Mouse (Mus musculus): ENCODE measurements around the gene H2-M10.2. TPM values are rescaled to one million over a fixed set of nuclear protein-coding genes. Genes with fewer than 3 reads are reported as not detected.

Gene H2-M10.2
- polyA plus RNA-seq (2012; rRNA removed), result not detected in 2 replicates

GRCm38 (mm10) chr17:36286390-36286789 lies at the start of gene H2-M10.2:
Gene H2-M10.2, minus strand, starts transcription at chr17:36286490.

DNA sequence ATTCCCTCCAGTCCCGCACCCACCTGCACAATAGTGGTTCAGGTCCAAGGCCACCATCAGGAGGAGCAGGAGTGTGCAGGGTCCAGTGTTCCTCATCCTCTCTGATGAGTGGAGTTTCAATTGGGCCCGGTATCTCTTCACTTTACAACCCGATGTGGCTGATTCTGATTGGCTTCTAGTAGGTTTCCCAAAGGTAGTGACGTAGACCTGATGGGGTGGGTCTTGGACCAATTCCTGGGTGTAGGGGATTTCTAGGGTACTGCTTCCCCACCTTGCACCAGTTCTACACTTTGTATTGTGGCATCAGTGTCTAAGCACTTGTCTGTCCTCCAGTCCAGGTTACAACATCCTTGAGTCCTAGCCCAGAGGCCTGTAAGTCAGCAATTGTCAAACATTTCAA lies 39.8 kb upstream of the H2-M10.2 start, which contains the start of gene H2-M10.1:
Gene H2-M10.1, minus strand, starts transcription at position 101 of the 400 bp plus-strand sequence.

DNA sequence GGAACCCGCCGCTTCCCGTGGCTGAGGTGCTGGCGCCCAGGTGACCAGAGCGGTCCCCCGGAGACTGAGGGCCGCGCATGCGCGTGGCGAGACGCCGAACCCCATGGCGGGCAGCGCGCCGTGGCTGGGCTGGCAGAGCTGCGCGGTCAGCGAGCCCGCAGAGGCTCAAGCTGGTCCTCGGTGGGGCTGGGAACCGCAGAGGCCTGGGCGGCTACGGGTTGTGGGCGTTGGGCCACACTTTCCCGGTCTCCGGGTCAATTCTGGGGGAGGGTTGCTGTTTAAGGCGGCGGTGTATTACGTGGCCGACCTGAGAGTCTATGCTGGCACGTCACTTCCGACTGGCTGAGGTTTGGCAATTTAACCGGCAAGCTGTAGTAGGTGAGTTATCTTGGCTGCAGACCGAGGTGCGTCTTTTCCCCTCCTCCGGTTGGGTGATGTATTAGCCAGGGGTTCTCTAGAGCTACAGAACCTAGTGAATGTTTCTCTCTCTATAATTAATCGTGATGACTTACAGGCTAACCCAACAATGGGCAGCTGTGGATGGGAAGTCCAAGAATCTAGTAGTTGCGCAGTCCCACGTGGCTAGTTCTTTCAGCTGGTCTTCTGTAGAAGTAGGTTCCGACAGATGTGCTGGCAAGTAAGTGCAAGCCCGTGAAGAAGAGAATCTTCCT lies 14.6 kb downstream of the H2-M10.2 start, which contains the start of gene Trim39:
Gene Trim39, minus strand, starts transcription at position 662 of the 671 bp plus-strand sequence.

GRCm38 (mm10) chr17:36257969-36258368 lies 28.3 kb downstream of the H2-M10.2 start, which contains the start of gene Rpp21:
Gene Rpp21, minus strand, starts transcription at chr17:36258069.

Other genes starting within 250 kb of the H2-M10.2 start
- 38.3 and 50.5 TPM in 2 replicates for gene H2-T22, start 243.7 kb downstream of the H2-M10.2 start, polyA plus RNA-seq (2012; rRNA removed)
- gene Gm6034, start 243.5 kb downstream of the H2-M10.2 start, polyA plus RNA-seq (2012; rRNA removed), result not detected in 2 replicates
- 0.26 and 0.37 TPM in 2 replicates for gene Gm11127, start 228.1 kb downstream of the H2-M10.2 start, polyA plus RNA-seq (2012; rRNA removed)
- 0.18 TPM in 1 of 2 replicates, not detected in the other for gene Gm19684, start 164.8 kb downstream of the H2-M10.2 start, polyA plus RNA-seq (2012; rRNA removed)
- gene Gm7030, start 157.1 kb downstream of the H2-M10.2 start, polyA plus RNA-seq (2012; rRNA removed), result not detected in 2 replicates
- gene Gm8909, start 118.0 kb downstream of the H2-M10.2 start, polyA plus RNA-seq (2012; rRNA removed), result 0.24 TPM in 1 of 2 replicates, not detected in the other
- 0.09 and 0.10 TPM in 2 replicates for gene H2-T3, start 96.2 kb downstream of the H2-M10.2 start, polyA plus RNA-seq (2012; rRNA removed)
- 88.3 and 96.2 TPM in 2 replicates for gene Rpp21, start 28.4 kb downstream of the H2-M10.2 start, polyA plus RNA-seq (2012; rRNA removed)
- 18.9 and 23.1 TPM in 2 replicates for gene Trim39, start 14.2 kb downstream of the H2-M10.2 start, polyA plus RNA-seq (2012; rRNA removed)
- not detected in 2 replicates for gene H2-M10.1, start 39.7 kb upstream of the H2-M10.2 start, polyA plus RNA-seq (2012; rRNA removed)
- not detected in 2 replicates for gene H2-M10.3, start 81.9 kb upstream of the H2-M10.2 start, polyA plus RNA-seq (2012; rRNA removed)
- not detected in 2 replicates for gene H2-M10.4, start 175.8 kb upstream of the H2-M10.2 start, polyA plus RNA-seq (2012; rRNA removed)

Data from ovary, adult 2 months (tissue).